Mouse (Mus musculus): ENCODE measurements around the gene Sema5a.

Gene Sema5a

DNA sequence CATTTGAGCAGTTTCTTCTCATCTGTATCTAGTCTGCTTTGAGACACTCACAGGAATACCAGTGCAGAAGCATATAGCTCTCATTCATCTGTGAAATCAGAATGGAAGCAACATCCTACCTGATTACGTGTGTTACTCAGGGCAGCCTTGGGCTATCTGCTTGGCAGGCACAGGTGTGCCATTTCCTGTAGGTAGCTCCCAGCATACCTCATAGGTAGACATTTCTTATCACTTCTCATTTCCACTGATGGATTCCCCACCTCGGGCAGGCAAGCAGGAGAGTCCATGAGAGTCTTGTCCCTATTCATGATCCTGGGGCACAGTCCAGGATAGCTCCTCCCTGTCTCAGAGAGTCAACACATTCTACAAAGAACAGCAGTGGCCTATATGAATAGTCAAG is 381.4 kb downstream of the Sema5a start:
- DNase-seq (ENCODE audit: extremely low read depth, low read depth) = no peak

DNA sequence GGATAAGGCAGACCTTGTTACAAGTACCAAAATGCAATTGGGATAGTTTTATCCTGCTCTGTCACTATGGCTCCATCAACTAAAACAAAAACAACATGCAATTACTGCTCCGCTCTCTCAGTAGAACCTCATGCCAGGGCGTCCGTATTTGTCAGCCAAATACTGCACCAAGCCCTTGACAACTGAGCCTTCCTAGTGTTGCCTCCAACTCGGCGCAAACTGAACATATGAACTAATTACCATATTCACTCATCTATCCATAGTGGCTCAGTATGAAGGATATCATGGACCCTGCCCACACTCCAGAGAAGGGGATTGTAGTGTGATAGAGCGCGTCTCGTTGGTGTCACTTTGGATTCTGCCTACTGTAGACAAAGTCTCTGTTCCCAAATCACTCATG is 389.1 kb downstream of the Sema5a start:
- no peak for DNase-seq (ENCODE audit: extremely low read depth, low read depth)

DNA sequence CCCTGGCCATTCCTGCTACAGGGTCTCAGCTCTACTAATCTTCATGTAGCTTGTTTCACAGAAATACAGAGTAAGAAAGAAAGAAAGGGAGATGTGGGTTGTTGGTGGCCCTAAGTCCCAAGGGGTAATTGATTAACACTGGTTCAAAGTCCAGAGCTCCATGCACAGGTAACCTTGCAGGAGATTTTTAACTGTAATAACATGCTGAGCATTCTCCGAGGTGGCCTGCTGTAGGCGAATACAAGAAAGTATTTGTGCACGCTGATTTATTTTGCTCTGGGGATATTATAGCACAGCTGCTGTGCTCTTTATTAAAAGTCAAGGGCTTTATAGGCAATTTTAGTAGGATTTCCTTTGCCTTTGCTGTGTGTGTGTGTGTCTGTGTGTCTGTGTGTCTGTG is 393.3 kb downstream of the Sema5a start:
- DNase-seq (ENCODE audit: extremely low read depth, low read depth) = no peak

DNA sequence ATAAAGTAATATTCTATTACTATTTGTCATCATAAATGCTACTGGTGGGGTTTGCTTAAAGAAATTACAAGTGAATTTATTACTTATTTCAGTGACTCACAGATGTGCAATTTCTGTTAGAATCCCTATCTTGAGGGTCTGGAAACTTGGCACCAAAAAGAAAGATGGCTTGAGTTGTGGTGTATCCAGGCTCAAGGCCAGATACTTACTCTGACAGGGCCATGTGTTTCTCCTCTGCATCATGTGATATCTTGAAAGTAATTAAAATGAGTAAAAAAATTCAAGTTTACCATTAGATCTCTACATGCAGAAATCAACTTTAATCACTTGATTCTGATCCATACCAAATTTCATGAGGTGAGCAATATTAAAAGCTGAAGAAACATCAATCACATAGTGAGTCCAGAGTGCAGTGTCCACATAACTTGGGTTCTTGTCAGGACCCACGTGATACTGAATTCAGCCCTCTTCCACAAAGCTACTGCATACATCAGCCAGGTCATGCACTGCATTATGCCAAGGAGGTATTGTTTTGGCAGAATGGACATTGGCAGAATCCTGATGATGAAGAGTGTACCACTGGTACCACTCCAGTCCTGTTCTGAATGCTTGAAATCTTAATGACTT is 402.6 kb downstream of the Sema5a start:
- no peak for DNase-seq (ENCODE audit: extremely low read depth, low read depth)

DNA sequence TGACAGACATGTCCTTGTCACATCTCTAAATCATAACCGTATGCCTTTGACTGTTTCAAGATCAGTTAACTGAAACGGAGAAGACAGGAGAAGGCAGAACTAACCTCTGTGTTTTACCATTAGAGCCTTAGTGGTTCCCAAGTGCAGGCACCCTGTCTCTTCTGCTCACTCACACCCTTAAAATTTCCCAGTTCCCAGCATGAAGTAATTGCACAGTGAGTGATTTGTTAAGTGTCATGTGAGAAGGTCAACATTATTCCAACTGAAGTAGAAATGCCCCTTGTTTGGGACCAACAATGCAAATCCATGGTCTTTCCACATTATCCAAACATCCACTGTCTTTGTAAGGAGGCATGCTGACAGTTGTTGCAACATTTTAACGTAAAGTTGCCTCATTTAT is 409.4 kb downstream of the Sema5a start:
- no peak for DNase-seq (ENCODE audit: extremely low read depth, low read depth)

DNA sequence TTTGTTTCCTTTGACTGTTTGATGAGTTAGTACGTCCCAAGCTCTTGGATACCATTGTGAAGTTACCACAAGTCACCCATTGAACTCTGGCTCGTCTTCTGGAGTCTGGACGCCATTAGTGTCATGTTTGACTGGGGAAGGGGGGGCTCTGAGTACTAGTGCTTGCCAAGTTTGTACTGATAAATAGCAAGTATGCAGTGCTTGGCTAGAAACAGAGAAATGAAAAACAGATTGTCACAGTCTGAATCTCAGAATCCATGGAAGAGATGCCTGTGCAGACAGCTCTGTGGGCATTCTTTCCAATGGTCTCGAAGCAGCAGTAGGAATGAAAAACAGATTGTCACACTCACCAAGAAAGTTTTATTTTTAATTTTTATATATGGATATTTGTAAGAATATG is 411.4 kb downstream of the Sema5a start:
- no peak for DNase-seq (ENCODE audit: extremely low read depth, low read depth)

DNA sequence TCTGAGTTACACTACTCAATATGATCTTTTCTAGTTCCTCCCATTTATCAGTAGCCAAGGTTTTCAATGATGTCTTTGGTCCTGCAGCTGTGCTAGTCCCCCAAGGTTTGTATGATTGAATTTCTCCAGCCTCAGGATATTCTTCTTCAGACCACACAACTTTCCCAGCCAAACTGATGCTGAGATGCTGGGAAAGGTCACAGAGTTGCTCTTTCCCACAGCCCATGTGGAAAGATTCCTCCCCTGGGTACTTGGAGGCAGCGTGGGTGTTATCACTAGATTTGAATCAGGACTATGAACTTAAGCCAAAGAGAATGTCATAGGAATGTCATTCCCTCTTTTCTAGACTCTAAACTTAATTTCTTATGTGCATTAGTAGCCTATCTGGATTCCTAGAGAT is 431.8 kb downstream of the Sema5a start:
- DNase-seq (ENCODE audit: extremely low read depth, low read depth) = no peak

DNA sequence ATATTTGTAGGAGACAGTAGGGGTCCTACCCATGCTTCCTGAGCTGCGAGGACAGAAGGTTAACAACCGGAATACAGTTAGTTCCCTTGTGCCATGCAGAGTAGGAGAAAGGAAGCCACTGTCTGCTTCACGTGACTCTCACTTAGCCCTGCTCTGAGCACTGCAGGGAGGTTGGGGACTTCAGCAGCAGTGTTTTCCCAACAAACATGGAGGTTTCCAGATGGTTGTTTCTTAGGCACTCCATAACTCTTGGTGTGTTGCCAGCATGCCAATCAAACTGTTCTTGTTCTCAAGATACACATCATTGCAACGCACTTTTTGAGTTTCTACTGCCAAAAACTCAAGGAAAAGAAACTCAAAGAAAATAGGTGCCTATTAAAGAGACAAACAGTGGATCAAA is 440.5 kb downstream of the Sema5a start:
- no peak for DNase-seq (ENCODE audit: extremely low read depth, low read depth)

DNA sequence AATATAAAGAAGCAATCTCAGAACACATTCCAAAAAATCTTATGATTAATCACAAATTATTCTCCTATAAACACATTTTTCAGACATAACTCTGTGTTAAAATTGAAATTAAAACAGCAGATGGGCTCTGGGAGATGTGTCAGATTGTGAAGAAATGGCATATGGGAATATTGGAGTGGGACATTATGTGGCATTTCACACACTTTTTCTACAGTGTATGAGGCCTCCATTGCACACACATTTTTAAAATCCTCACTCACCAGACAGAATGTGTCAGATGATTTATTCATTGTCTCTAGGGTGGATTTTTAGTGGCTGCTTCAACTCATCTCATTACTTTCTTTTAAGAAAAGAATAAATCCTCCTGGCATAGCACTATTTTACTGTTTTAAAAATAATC is 446.4 kb downstream of the Sema5a start:
- DNase-seq (ENCODE audit: extremely low read depth, low read depth) = no peak

DNA sequence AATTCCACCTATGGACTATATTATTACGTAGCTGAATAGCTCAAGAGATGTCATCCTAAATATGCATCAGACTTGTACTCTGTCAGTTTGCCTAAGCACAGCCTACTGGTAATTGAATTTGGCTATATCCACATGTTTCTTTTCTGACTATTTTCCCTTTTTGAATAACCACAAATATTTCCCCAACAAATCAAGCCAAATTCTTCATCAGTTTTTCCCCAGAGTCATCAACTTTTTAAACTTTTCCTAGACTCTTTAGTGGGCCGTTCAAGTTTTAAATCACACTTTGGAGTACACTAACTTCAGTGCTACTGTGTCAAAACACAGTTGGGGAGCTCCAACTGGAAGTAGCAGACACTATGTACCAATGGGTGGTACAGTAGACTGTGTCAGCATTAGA is 448.4 kb downstream of the Sema5a start:
- no peak for DNase-seq (ENCODE audit: extremely low read depth, low read depth)

DNA sequence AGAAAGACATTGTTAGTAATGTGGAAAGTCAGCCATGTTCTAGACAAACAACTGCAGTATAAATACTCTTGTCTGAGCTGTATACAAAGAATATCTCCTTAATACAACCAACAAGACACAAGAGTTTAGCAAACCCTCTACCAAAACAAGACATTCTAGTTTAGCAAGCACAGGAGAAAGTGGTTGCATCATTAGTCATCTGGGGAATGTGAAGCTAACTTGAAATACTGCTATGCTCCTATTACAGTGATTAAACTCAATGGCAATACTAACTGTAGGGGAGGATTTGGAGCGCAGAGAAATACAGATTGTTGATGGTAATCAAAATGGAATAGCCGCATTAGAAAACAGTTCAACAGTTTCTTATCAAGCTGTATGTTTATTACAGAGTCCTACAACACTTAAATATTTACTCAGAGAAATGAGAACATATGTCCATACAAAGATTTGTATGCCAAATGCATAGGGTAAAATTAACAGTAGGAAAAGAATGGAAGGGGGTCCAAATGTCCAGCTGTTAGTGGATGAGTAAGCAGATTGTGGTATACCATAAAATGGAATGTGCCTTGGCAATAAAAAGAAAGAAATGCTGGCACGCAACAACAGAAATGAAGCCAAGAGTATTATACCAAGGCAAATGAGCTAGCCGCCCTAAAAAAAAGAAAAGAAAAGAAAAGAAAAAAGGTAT is 472.8 kb downstream of the Sema5a start:
- no peak for DNase-seq (ENCODE audit: extremely low read depth, low read depth)

DNA sequence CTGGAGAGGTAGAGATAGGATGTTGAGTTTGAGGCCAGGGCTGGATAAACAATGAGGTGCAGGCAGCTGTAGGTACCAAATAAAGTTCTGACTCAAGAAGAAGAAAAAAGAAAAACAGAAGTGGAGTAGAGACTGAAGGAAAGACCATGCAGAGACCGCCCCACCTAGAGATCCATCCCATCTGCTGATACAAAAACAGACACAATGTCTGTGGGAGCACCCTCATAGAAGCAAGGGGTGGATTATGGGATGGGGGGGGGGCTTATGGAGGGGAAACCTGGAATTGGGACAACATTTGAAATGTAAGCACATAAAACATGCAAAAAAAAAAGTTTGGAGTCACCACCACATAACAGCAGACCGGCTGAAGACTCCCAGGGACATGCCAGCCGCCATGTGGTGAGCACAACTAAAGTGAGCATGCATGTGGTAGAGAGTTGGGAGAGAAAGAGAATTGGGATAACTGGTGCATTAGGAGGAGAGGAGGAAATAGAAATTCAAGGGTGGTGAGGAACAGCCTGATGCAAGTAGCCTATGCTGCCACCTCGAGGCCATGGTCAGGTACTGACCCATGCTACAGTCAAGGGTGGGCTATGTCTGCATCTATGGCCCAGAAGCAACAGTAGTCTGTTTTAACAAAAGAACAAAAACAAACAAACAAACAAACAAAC is 473.8 kb downstream of the Sema5a start:
- no peak for DNase-seq (ENCODE audit: extremely low read depth, low read depth)

DNA sequence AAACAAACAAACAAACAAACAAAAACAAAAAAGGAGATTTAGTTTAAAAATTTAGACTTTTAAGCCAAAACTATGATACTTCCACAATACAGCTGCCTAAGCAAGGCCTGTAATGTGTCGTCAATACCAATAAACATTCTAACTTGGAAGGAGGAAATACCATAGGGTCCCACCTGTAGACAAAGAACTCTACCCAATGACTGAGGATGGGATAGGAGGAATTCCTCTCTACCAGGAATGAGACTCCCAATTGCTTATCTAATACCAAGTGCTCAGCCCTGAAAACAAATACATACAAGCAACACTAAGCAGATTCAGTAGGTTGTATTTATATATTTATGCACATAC is 474.3 kb downstream of the Sema5a start:
- no peak for DNase-seq (ENCODE audit: extremely low read depth, low read depth)

DNA sequence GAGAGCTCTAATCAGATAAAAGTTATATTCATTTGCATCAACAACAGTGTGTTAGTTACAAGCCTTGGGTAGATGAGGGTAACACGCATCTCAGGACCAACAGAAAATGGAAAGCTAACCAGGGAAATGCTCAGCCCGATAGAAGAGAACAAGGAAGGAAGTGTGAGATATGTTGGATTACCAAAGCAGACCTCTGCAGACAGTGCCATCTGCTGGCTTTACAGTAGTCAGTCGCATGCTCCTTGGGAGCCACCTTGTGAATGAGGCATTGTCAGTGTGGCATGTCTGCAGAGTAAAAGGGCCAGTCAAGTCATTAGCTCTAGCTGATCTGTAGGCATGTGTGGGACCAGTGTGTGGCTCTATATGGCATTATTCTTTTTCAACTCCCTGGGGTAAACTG is 486.2 kb downstream of the Sema5a start:
- no peak for DNase-seq (ENCODE audit: extremely low read depth, low read depth)

Measured in MEL-GATA-1-ER (cell line).